Mouse (Mus musculus) heart, embryonic 14.5 days (tissue): Measurements from ENCODE around the gene Pnpla1. TPM values are rescaled to one million over a fixed set of nuclear protein-coding genes. Genes with fewer than 3 reads are reported as not detected.

Source experiments
- ATAC-seq: fragments of 200-750 bp; cut with Nextera tagmentation; 2 replicates; pipeline ENCODE4 v1.8.0; 2017; ENCODE audit warnings: low read depth, moderate TSS enrichment; ENCODE audit not compliant: insufficient number of reproducible peaks, insufficient read depth, low FRiP score
- H3K27ac ChIP-seq, 2 experiments: fragments of 200-500 bp in 1 of 2; fragments of 300-500 bp in 1 of 2; sonication (generic) in 1 of 2; replicated peaks in 1 of 2; 2 replicates each; pipeline ENCODE4 v1.5.1; 2012 to 2014; ENCODE audit warnings: low read depth in 2 of 2, low read length in 2 of 2, control low read depth in 1 of 2, mild to moderate bottlenecking in 1 of 2, mixed read lengths in 1 of 2; ENCODE audit not compliant: control insufficient read depth in 1 of 2, insufficient read depth in 1 of 2
- H3K27me3 ChIP-seq: fragments of 300-500 bp; sonication (generic); 2 replicates; pipeline ENCODE4 v1.6.1; 2014; ENCODE audit warnings: mild to moderate bottlenecking, low read length, control low read depth; ENCODE audit not compliant: control insufficient read depth, insufficient read depth
- H3K36me3 ChIP-seq: fragments of 300-500 bp; sonication (generic); 2 replicates; pipeline ENCODE4 v1.6.1; 2014; ENCODE audit warnings: mild to moderate bottlenecking, control low read depth, low read length, mixed read lengths; ENCODE audit not compliant: control insufficient read depth, insufficient read depth
- H3K4me1 ChIP-seq, 2 experiments: fragments of 200-500 bp in 1 of 2; fragments of 300-500 bp in 1 of 2; sonication (generic) in 1 of 2; 2 replicates each; pipeline ENCODE4 v1.6.1; 2012 to 2014; ENCODE audit warnings: low read length in 2 of 2, control low read depth in 1 of 2, mixed read lengths in 1 of 2; ENCODE audit not compliant: control insufficient read depth in 2 of 2, insufficient read depth in 2 of 2
- H3K4me2 ChIP-seq: fragments of 300-500 bp; sonication (generic); 2 replicates; pipeline ENCODE4 v1.6.1; 2014; ENCODE audit warnings: mild to moderate bottlenecking, low read length
- H3K4me3 ChIP-seq, 2 experiments: fragments of 200-500 bp in 1 of 2; fragments of 300-500 bp in 1 of 2; sonication (generic) in 1 of 2; 2 replicates each; pipeline ENCODE4 v1.5.1; 2012 to 2014; ENCODE audit warnings: low read length in 2 of 2, mild to moderate bottlenecking in 2 of 2, control low read depth in 1 of 2, low read depth in 1 of 2, moderate library complexity in 1 of 2; ENCODE audit not compliant: control insufficient read depth in 1 of 2, insufficient read depth in 1 of 2
- H3K9ac ChIP-seq: fragments of 300-500 bp; sonication (generic); 2 replicates; pipeline ENCODE4 v1.6.1; 2014; ENCODE audit warnings: mild to moderate bottlenecking, low read length
- H3K9me3 ChIP-seq: fragments of 300-500 bp; sonication (generic); 2 replicates; pipeline ENCODE4 v1.6.1; 2016; ENCODE audit warnings: low read length, control low read depth; ENCODE audit not compliant: control insufficient read depth
- WGBS: fragments of 180-500 bp; shearing (Covaris S2); extraction: QIAGEN DNeasy Blood & Tissue Kit; methylation state at CpG from one replicate; pipeline ENCODE4 v1.1.7; 2014; 5-methylcytosine and 5-hydroxymethylcytosine counted together
- polyA plus RNA-seq: library from polyadenylated mRNA; unstranded; fragments of >200 nt; fragmentation: Nextera tagmentation; extraction: Ambion mirVana; gene quantifications from 2 replicates; pipeline ENCODE4 v1.2.1, GENCODE M21; 2014

Pnpla1 gene
- polyA plus RNA-seq, 1 experiment from 2014 or later = not detected

- H3K4me1 ChIP-seq = peaks cover 0 to 3% of the 10 kb centered on the region in 2 experiments; a peak in 2 of 4 replicates
- WGBS = 74% methylated on average over 4 of the region's 4 CpGs
Observed at GRCm38 (mm10) chr17:28901559-28901958, 43.3 kb downstream of the Pnpla1 start.

GRCm38 (mm10) chr17:28904546-28905376, 46.5 kb downstream of the Pnpla1 start:
- ATAC-seq = no peak
- Histone ChIP-seq H3K4me3 (no peak overlapping the region), H3K36me3 (no peaks in the 10 kb centered on the region), H3K27me3 (no peaks in the 10 kb centered on the region), H3K9me3 (no peaks in the 10 kb centered on the region), H3K4me1 (peaks cover 4 to 11% of the 10 kb centered on the region in 2 experiments; a peak in 2 of 4 replicates), H3K27ac (no peak overlapping the region), H3K9ac (no peak overlapping the region), H3K4me2 (no peak overlapping the region)
- 29% methylated on average over 23 of the region's 23 CpGs for WGBS

More at GRCm38 (mm10) chr17:28901559-28901958, 43.3 kb downstream of the Pnpla1 start:
- Histone ChIP-seq H3K27me3 (no peaks in the 10 kb centered on the region), H3K4me2 (no peak overlapping the region), H3K9me3 (no peaks in the 10 kb centered on the region), H3K27ac (no peak overlapping the region), H3K4me3 (no peak overlapping the region), H3K36me3 (no peaks in the 10 kb centered on the region), H3K9ac (no peak overlapping the region)
- ATAC-seq = no peak

GRCm38 (mm10) chr17:28905377-28905916, 47.2 kb downstream of the Pnpla1 start:
- Histone ChIP-seq H3K4me2 (no peak overlapping the region), H3K4me3 (no peak overlapping the region), H3K27me3 (0 out of 2 replicates have a peak, but pooled peaks cover under 1% of the 10 kb centered on the region), H3K9me3 (no peaks in the 10 kb centered on the region), H3K4me1 (peaks cover 5 to 11% of the 10 kb centered on the region in 2 experiments; a peak in 2 of 4 replicates), H3K27ac (no peak overlapping the region), H3K36me3 (no peaks in the 10 kb centered on the region), H3K9ac (no peak overlapping the region)
- 66% methylated on average over 13 of the region's 13 CpGs for WGBS
- ATAC-seq = no peak

- Histone ChIP-seq H3K9me3 (no peaks in the 10 kb centered on the region), H3K27ac (no peak overlapping the region), H3K9ac (no peak overlapping the region), H3K4me3 (no peak overlapping the region), H3K36me3 (no peaks in the 10 kb centered on the region), H3K4me1 (peaks cover 5 to 11% of the 10 kb centered on the region in 2 experiments; a peak in 2 of 4 replicates), H3K27me3 (0 out of 2 replicates have a peak, but pooled peaks cover 4% of the 10 kb centered on the region), H3K4me2 (no peak overlapping the region)
- ATAC-seq = no peak
- WGBS = 78% methylated on average over 7 of the region's 7 CpGs
Observed at GRCm38 (mm10) chr17:28907959-28908358, 49.7 kb downstream of the Pnpla1 start.

GRCm38 (mm10) chr17:28909252-28909941, 51.2 kb downstream of the Pnpla1 start:
- Histone ChIP-seq H3K27me3 (0 out of 2 replicates have a peak, but pooled peaks cover 4% of the 10 kb centered on the region), H3K27ac (no peak overlapping the region), H3K4me3 (peak overlapping the region; percentile 17 to 30; a peak in 3 of 4 replicates), H3K36me3 (no peaks in the 10 kb centered on the region), H3K4me2 (peak overlapping the region; percentile 65), H3K4me1 (peaks cover 5 to 11% of the 10 kb centered on the region in 2 experiments; a peak in 2 of 4 replicates), H3K9ac (peak overlapping the region; percentile 56), H3K9me3 (no peaks in the 10 kb centered on the region)
- no peak for ATAC-seq
- 7% methylated on average over 28 of the region's 29 CpGs for WGBS

GRCm38 (mm10) chr17:28910139-28910538, 51.9 kb downstream of the Pnpla1 start:
- 39% methylated on average over 7 of the region's 7 CpGs for WGBS
- Histone ChIP-seq H3K27ac (no peak overlapping the region), H3K4me3 (no peak overlapping the region), H3K36me3 (no peaks in the 10 kb centered on the region), H3K27me3 (0 out of 2 replicates have a peak, but pooled peaks cover 4% of the 10 kb centered on the region), H3K4me1 (peaks cover 5 to 11% of the 10 kb centered on the region in 2 experiments; a peak in 2 of 4 replicates), H3K9me3 (no peaks in the 10 kb centered on the region), H3K4me2 (peak overlapping the region; percentile 65; the same call in 1 of the 2 replicates), H3K9ac (no peak overlapping the region)
- no peak for ATAC-seq

- no peak overlapping the region for H3K27ac ChIP-seq
- no peak overlapping the region for H3K4me2 ChIP-seq
- H3K27me3 ChIP-seq = 0 out of 2 replicates have a peak, but pooled peaks cover 4% of the 10 kb centered on the region
- no peaks in the 10 kb centered on the region for H3K36me3 ChIP-seq
- 63% methylated on average over 5 of the region's 5 CpGs for WGBS
- H3K9ac ChIP-seq = no peak overlapping the region
- no peak overlapping the region for H3K4me3 ChIP-seq
- H3K4me1 ChIP-seq = peaks cover 5 to 8% of the 10 kb centered on the region in 2 experiments; a peak in 1 of 4 replicates
- no peak for ATAC-seq
- H3K9me3 ChIP-seq = no peaks in the 10 kb centered on the region
Observed at GRCm38 (mm10) chr17:28913200-28913599, 55.0 kb downstream of the Pnpla1 start.
